Mouse (Mus musculus) layer of hippocampus, adult 9-11 months (tissue): ENCODE measurements at regions not wholly inside any gene's neighbourhood (a gene's known extent, or its start where the extent isn't known, plus 50 kb on each side); places are given as distances from the start of the nearest gene placed in this dataset.

Experiments
- DNase-seq: peaks from one replicate; pipeline ENCODE4 v3.0.0; 2022

DNA sequence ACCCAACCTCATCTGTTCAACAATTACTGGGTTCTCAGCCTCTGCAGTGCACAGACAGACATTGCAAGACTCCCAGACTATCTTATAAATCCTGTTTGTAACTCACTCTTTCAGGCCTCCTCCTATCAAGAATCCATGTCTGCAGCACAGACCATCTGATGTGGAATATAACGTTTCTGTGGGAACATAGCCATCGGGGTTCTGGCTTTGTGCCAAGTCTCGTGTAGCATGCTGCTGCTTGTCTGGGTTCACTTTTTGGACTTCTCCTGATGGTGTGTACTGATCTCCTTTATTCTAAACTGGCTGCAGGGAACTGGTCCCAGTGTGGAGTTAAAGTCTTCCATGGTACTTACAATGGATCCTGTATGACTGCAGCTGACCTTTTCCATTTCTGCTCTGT is 418.0 kb upstream of the Cdh4 start:
- no peak for DNase-seq

DNA sequence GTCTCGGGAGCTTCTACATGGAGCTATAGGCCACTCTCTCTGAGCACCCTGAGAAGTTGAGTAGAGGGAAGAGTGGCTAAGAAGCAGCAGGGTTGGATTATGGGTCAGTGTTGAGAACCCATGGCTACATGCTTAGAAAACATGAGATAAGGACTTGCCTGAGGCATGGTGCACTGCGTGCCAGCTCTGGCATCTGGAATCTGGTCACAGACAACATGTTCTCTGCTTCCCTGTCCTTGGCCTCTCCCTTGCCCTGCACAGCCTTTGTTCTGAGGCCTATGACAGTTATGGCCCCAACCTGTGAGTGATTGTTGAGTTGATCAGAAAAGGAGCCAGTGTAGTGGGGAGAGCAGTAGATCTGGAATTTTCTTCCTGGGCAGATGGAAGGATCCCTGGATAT is 409.1 kb upstream of the Cdh4 start:
- DNase-seq: no peak

DNA sequence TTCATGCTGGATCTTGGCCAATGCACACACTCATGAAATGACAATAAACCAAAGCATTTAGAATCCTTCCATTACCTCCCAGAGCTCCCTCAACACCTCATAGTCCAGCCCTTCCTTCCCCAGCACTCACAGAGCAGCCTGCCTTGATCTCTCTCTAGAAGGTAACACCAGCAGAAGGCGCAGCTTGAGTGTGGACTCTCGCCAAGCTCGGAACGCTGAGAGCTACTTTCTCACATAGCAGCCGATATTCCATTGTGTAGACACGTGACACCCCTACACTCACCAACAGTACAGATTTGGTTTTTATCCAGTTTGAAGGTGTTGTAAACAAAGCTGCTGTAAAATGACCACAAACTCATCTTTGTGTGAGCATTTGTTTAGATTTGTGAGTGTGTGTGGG is 406.8 kb upstream of the Cdh4 start:
- no peak for DNase-seq

DNA sequence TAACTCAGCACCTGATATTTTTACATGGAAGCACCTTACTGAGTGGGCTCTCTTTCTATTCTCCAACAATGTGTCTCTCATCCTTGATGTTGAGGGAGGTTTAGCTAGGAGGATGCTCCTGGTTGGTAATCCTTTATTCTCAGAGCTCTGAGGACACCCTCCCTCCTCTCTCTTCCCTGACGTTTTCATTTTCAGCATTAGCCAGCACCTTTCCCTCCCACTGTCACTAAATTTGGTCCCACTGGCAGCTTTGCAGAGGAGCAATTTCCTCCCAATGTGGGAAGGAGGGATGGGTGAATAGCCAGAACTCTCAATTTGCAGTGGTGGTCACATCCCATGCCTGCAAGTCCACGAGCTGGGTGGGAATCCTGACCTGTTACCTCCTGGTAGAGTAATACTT is 402.5 kb upstream of the Cdh4 start:
- DNase-seq: no peak

DNA sequence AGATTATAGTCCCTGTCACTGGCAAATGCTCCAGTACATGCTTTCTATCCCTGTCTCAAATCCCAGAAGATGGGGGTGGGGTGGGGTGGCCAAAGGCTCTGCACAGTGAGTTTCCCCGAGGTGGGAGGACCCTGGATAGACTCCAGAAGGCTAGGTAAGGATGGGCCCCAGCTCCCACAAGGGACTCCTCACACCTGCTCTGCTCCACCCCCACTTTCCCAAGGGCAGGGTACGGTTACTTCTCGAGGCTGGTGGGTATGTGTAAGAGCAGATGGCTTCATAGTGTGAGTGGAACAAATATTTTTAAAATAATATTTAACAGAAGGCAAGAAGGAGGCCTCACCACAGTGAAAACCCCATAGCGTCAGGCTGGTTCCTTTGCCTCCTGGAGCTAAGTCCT is 398.6 kb upstream of the Cdh4 start:
- peak; percentile 64 for DNase-seq

DNA sequence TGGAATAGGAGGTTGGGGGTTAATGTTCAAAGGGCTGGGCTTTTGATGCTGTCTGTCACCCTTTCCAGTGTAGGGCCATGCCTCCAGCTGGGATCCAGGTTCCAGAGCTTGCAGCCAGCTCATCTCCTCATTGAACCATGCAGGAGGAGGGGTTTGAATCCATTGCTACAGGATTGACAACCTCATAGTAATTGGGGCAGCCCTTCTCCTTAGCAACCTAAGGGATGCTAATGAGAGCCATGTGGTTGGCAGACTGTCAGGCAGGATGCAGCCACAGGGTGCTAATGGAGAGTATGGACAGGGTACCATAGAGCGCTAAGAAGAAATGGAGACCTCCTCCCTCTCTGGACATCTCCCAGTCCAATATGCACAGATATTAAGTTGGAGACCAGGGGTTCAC is 396.9 kb upstream of the Cdh4 start:
- no peak for DNase-seq

DNA sequence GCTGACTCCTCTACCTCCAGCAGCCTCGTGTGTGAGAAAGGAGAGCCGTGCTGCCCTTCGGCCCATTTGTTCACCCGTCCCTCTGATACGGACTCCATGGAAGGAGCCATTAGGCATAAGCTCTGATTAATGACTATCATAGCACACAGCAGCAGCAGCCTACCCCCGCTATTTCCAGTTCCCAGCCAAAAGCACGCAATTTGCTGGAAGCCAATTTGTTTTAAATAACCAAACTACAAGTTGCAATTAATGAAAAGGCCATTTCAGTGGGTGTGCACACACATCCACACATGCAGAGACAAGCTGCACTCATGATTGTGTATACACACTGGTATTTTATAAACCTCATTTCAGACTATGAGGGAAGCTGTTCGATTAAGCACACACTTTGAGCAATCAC is 387.8 kb upstream of the Cdh4 start:
- peak; percentile 40 for DNase-seq

DNA sequence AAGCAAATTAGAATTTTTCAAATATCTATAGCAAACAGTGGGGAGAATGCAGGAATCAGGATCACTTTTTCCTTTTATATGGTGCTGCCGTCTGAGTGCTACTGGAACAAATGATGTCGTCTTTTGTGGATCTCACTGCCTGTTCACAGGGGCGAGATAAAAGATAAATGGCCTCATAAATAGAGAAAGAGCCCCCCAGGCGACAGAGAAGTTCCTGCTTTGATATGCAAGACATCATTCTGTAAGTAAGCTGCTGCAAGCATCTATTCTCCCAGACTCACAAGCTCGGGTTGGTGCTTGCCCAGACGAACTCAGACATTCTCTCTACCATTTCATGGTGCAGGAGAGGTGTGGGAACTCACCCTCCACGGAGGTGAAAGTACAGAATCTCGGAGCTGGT is 377.6 kb upstream of the Cdh4 start:
- no peak for DNase-seq

DNA sequence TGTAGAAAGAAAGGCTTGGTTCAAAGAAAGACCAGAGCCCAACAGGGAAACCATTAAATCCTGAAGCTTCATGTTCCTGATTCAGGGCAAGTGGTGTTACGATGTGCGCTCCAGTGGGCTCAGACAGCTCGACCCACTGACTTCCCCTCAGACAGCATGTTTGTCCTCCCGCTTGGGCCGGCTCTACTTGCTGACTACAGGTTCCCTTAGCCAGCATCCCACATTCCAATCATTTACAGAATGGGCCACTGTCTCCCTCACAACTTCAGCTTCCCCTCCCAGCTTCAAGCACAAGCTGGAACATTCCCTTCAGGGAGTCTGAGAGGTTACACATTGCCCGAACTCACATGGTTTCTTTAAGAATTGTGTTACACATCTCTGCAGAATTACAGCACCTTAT is 372.7 kb upstream of the Cdh4 start:
- no peak for DNase-seq

DNA sequence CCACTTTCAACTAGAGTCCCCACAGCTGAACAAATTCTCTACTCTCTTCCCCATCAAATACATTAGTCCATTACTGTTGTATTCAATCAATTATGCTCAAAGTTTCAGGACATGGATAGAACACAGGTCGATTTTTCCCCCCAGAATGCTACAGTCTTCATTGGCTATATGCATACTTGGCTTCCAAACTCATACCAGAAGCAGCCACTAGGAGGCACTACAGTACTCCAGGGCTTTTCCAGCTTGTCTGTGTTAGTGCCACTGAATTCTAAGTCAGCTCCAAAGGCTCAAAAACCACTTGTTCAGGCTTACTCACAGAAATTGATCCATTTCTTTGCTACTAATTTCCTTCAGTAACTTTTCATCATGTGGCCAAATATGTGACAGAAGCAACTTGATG is 371.9 kb upstream of the Cdh4 start:
- peak; percentile 8 for DNase-seq

DNA sequence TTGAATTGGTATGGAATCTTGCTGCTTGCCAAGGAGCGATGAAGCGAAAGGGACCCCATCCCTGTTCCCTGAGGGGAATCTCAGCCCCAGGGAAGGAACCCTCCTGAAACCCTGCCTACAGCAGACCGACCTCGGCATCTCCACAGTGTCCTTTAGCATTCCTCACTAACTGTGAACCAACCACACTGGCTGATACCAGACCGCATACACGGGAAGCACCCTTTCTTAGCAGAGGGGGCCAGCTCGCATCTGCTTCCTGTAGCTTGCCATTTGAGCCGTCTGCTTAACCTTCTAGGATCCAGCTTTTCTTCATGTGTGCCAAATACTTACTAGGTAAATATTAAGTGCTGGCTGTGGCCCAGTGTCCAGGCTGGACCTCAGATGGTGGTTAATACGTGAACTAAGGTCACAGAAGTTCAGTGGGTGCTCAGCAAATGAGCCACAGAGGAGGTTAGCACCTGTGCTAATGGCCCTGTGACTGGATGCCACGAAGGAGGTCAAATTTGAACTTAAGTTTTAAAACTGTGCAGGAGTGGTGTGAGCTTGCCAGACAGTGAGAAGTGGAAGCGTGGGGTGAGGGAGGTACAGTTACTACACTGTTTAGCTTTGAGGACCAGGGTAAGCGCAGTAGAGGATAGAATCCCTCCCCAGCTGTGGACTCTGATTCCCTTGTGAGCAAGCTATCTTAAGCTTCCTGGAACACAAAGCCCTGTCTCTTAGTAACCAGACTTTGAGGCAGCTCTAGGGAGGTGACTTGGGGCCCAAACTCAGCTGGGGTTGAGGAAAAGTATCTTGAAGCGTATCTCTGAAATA is 361.6 kb upstream of the Cdh4 start:
- DNase-seq: no peak

DNA sequence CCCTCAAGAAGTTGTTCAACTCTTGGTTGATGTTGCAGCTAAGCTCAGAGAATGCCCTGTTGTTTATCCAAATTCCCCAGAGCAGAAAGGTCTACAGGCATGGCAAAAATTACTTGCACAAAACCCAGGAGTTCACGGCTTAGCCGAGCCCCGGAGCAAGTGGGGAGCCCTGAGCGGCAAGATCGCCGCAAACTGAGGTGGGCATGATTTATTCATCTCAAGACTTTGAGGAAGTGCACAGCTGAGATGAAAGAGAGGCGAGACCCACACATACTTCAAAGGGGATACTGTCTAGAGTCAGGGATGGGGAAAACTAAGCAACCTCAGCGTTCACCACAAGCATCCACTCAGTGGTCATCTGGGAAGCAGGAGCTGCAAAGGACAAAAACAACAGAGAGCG is 355.3 kb upstream of the Cdh4 start:
- DNase-seq: no peak

DNA sequence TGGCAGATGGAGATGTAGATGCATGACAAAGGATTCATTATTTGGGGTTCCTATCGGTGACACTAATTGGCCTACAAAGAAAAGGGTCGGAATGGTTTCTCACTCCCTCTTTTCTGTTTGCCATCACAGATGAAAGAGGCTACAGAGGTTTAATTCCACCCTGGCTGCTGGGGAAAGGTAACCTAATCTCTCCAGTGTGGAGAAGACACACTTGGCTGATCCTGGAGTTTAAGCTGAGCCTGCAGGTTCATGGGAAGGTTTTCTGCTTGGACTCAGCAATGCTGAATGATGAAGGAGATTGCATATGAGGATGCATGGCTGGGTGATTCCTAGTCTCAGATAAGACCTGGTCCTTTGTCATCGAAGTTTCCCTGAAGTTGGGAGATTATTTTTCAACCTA is 350.8 kb upstream of the Cdh4 start:
- DNase-seq: no peak

DNA sequence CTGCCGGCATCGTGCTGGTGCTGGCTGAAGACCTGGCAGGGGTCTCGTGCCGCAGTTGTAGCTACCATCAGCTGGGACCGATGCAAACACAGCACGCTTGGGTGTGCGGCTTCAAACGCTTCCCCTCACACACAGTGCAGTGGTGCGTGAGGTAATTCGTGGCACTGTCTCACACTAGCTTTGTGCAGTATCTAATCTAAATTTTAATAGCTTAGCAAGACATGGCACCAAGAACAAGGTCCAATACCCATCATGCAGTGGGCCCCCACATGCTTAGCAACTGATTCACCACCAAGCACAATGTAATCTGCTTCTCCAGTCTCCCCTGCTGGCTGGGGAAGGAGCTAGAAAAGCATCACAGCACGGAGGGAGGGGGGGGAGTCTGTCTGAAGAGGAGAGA is 348.2 kb upstream of the Cdh4 start:
- peak; percentile 10 for DNase-seq

DNA sequence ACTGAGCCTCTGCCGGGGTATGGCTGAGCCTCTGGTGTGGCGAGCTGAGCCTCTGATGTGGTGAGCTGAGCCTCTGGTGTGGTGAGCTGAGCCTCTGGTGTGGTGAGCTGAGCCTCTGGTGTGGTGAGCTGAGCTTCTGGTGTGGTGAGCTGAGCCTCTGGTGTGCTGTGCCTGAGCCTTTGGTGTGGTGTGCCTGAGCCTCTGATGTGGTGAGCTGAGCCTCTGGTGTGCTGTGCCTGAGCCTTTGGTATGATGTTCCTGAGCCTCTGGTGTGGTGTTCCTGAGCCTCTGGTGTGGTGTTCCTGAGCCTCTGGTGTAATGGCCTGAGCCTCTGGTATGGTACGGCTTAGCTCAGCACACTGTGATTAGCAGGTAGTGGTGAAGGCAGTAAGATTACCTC is 346.2 kb upstream of the Cdh4 start:
- no peak for DNase-seq

DNA sequence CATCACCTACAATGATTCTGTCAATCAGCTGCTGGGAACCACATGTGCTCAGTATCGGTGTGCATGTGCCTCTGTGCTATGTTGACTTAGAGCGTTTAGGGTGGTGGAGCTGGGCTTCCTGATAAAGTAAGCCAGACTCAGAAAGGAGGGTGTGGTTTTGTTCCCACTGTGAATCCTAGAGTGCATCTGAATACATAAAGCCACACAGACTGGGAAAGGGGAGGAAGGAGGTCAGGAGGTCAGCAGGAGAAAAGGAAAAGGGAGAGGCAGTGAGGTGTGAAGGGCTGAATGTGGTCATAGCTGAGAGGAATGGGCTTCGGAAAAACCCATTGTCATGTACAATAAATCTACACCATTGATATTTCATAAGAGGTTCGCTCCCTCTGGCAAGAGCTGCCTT is 345.4 kb upstream of the Cdh4 start:
- no peak for DNase-seq

DNA sequence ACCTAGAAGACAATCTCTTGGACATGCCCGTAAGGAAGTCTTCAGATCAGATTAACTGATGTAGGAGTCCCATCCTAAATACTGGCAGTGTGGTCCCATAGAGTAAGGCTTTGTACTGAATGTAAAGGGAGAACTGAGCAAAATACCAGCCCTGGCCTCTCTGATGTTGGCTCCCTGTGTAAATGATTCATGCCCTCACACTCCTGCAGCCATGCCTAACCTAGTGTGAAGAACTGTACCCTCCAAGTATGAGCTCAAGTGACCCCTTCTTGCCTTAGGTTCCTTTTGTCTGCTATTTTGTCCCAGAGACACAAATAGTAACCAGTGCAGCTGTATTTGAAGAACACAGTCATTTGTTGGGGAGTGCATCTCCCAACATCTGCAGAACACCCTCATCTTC is 342.4 kb upstream of the Cdh4 start:
- DNase-seq: no peak

DNA sequence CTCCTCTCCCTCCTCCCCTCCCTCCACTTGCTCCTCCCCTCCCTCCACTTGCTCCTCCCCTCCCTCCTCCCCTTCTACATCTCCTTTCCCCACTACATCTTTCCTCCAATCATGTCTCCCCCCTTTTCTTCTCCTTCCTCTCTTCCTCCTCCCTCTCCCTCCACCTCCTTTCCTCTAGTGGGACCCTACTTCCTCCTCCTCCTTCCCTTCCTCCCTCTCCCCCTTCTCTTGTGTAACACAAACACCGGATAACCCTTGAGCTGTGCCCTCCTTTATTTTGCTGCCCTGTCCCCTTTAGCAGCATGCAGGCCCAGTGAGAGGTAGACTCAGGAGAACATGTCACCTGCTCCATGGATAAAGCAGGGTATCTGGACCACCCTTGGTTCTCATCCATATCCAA is 339.1 kb upstream of the Cdh4 start:
- no peak for DNase-seq

DNA sequence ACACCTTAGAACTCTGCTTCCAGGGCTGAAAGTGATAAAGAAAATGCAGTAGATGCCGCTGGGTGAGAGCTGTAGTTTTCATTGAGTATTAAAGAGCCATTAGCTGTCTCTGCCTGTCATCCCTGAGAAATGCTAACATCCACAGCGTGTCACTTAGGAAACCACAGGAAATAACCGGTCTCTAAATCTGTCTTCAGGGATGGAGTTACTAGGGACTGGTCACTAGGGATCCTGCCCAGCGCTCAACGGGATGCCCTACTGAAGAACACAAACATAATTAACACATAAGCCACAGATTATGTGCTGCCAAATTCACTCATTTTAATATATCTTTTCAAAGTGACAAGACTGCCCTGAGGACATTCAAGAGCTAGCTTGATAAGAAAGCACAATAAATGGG is 329.3 kb upstream of the Cdh4 start:
- DNase-seq: no peak

DNA sequence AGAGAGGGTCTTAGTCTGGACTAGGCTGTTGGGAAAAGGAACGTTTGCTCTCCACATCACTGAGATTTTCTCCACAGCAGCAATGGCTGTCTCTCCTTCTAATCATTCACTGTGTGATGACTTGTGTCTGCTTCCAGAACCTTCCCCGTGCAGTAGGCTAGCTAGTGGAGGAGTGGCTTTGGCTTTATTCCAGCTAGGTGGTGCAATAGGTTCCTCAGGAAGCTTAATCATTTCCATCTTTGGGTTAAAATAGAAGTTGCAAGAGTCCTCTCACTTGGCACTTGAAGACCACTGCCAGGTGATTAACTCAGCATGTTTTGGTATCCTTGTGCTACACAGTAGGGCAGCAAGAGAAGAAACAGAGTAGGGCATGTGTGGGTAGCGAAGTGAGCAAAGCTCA is 314.2 kb upstream of the Cdh4 start:
- no peak for DNase-seq

DNA sequence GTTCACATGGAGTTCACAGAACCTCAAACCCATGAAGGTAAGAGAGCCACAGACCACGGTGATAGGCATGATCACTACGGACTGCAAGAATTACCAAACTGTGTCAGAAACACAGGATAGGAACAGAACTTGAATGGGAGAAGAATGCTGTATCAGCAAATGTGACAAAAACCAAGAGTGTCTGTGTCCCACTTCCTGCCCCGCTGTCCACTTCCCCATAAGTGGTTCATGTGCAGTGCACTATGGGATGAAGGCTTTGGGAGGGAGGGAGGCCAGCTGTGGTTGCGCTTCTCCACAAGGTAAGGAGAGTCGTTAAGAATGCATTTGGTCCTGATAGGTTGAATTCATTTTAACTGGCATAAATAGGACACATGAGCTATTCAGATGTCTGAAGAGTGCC is 313.8 kb upstream of the Cdh4 start:
- DNase-seq: no peak

DNA sequence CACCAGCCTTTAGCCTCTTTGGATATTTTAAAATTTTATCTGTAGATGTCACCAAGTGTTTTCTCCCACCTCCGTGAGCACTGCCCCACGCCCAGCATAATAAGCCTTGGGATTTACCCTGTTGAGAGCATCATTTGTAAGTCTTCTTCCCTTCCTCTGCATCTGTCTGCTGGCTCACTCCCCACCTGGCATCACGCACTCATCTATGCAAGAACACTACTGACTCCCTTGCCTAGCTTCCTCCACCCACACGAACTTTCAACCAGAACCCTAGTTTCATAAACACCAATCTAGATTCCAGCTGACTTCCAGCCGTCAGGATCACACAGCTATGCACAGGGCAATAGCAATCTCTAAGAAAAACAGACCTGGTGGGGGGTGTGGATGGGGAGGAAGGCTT is 311.2 kb upstream of the Cdh4 start:
- no peak for DNase-seq

DNA sequence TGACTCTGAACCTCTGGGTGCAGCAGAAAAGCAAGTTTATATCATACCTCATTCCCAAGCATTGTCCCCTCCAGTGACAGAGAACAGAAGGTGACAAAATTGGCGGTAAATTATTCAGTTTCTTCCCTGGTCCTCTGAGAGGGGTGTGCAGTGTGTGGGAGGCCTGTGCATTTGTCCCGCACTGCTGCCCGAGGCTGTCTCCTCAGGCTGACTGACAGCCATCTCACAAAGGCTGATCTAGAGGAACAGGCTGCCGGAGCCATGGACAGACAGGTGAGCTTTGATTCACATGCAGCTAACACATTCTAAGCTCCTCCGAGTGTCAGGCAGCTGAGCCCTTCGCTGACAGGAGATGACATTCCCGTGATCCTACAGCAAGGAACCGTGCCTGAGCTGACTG is 299.9 kb upstream of the Cdh4 start:
- DNase-seq: no peak

DNA sequence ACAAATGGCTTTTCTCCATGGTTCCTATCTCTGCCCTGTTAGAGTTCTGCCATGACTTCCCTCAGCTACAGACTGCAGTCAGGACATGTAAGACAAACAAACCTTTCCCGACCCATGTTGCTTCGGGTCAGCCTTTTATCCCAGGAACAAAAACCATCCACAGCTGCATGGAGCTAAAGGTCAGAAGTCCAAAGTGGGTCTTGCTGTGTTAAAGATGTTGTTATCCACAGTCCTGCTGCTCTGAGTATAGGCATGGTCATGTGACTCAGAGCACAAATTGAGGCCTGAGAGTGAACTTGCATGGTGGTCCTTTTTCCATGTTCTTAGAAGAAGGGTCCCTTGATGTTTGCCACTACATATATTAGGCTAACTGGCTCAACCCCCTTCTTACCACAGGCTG is 296.5 kb upstream of the Cdh4 start:
- no peak for DNase-seq

DNA sequence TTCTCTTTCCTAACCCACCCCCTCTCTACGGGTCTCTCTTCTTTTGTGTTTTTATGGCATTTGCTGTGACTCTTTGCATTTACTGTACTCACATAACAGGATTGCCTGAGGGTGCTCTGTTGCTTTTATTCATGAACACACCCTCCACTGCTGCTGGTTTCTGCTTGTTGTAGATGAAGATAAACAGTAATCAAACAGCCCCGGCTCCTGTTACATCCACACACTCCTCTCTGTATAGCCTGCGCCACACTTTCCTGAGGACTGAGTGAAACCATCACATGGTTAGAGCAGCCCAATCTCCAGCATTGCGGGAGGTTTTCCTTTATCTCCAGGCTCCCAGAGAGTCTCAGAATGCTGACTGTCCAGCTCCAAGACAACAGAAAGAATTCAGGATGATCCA is 296.0 kb upstream of the Cdh4 start:
- DNase-seq: no peak

DNA sequence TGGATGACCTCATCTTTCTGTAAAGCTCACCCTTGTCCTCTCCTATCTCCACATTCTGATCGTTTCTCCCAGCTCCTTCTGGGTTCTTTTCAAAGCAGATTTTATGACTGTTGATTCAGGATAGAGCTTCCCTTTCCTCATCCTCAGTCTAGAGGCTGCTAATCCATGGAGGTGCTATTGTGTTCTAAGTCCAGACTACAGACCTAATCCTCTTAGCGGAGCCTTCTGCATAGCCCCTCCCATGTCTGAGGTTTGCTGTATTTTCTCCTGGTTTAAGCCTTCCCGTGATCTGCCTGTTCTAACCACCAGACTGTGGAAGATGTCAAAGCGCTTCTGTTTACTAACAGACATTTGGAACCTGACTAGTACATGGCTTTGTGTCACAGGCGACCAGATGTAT is 294.0 kb upstream of the Cdh4 start:
- DNase-seq: no peak
